Mouse (Mus musculus): ENCODE data around the gene Allc. TPM values are rescaled to one million over a fixed set of nuclear protein-coding genes. Genes with fewer than 3 reads are reported as not detected.

Allc gene
- polyA plus RNA-seq (2021; fragmentation: Nextera tagmentation) = 0.38 TPM in 2 replicates
- long read RNA-seq, experiment 1, partial matches to known transcripts = 0 of 1 reads
- long read RNA-seq, experiment 1, other reads (novel, unspliced or antisense) = 1 of 1 reads
- long read RNA-seq, experiment 2 = 0 reads

GRCm38 (mm10) chr12:28582423-28582822 is at the start of gene Allc:
Gene Allc, minus strand, starts transcription at chr12:28582523.

GRCm38 (mm10) chr12:28623195-28623594 is 40.9 kb upstream of the Allc start, which contains the start of gene Colec11:
Gene Colec11, minus strand, starts transcription at chr12:28623377.

GRCm38 (mm10) chr12:28552299-28552698 is 30.0 kb downstream of the Allc start, which contains the start of gene Dcdc2c:
Gene Dcdc2c, minus strand, starts transcription at chr12:28552399.

Other genes with a start within 250 kb of the Allc start
- not detected in 2 replicates for gene Dcdc2c, start 30.1 kb downstream of the Allc start, polyA plus RNA-seq (2021; fragmentation: Nextera tagmentation)
- 0.38 and 0.71 TPM in 2 replicates for gene Colec11, start 40.9 kb upstream of the Allc start, polyA plus RNA-seq (2021; fragmentation: Nextera tagmentation)
- 1,337 and 1,371 TPM in 2 replicates for gene Rps7, start 53.4 kb upstream of the Allc start, polyA plus RNA-seq (2021; fragmentation: Nextera tagmentation)
- gene Rnaseh1, start 67.1 kb upstream of the Allc start, polyA plus RNA-seq (2021; fragmentation: Nextera tagmentation) = 13.9 and 14.8 TPM in 2 replicates
- gene Adi1, start 92.7 kb upstream of the Allc start, polyA plus RNA-seq (2021; fragmentation: Nextera tagmentation) = 64.1 and 68.4 TPM in 2 replicates
- 30.1 and 36.0 TPM in 2 replicates for gene Trappc12, start 167.9 kb upstream of the Allc start, polyA plus RNA-seq (2021; fragmentation: Nextera tagmentation)
- gene Eipr1, start 169.3 kb upstream of the Allc start, polyA plus RNA-seq (2021; fragmentation: Nextera tagmentation) = 62.7 and 82.5 TPM in 2 replicates